Mouse (Mus musculus) erythroblast, adult 5-6 weeks (primary cell): ENCODE results near the gene Hapln3. TPM values are rescaled to one million over a fixed set of nuclear protein-coding genes. Genes with fewer than 3 reads are reported as not detected.

ENCODE experiments used
- ATAC-seq: replicated peaks from 2 replicates; pipeline ENCODE4 v1.8.0; 2016; ENCODE audit warnings: moderate number of reproducible peaks, mild to moderate bottlenecking, moderate TSS enrichment, inconsistent platforms; ENCODE audit not compliant: poor library complexity, low FRiP score, severe bottlenecking
- total RNA-seq, 2 experiments: library from RNA; stranded (forward) in 1 of 2; stranded (reverse) in 1 of 2; fragments of 150-400 nt in 1 of 2; fragments of 200-764, 138-1000 nt in 1 of 2; gene quantifications; 2 replicates each; pipeline versions ENCODE4 v1.2.3 to v1.2.4; 2015 to 2017; ENCODE audit warnings: low replicate concordance in 2 of 2

Hapln3 gene
- total RNA-seq (2015; ENCODE audit: low replicate concordance): not detected in 2 replicates
- not detected in 2 replicates for total RNA-seq (2017; ENCODE audit: low replicate concordance)

DNA sequence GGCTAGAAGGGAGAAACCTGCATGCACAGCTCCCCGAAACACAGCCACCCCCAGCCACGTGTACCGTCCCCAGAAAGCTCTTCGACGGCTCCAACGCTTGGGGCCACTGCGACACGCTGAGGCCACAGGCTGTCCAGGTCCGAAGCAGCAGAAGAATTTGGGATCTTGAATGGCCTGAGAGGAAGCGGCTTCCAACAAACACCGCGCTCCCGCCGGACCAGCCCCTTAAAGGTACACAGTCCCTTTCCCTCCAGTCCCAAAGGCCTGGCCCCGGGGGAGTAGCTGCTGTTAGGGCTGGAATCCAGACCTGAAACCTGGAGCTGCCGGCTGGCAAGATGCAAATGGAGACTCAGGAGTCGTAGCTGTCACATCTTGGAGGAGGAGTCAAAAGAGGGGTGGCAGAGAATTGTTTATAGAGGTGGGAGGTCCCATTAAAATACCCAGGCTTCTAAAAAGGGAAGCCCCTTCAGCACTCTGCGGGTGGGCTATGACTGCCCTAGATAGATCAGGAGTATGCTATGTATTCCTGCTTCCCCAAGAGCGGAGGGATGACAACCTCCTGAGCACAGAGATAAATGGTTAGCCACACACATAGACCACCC lies at the start of gene Hapln3:
Hapln3 (minus strand) TSS at position 176 of the 602 bp plus-strand sequence.
- ATAC-seq: no peak

DNA sequence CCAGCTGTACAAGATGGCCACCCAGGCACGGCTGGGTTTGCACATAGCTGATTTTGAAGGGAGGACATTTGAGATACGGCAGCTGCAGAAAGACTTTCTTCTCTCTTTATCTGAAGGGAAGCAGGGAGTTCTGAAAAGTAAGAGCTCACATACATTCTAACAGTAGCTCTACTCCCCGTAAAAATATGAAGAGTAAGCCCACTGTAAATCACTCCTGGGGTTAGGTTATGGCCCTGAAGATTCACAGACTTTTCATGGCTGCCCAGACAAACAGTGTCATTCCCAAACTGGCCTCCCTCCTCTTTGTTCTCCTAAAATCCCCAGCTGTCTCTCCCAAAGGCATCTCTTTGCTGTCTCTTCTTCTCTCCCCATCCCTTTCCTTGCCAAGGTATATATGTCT lies 43.0 kb upstream of the Hapln3 start:
- ATAC-seq: no peak

DNA sequence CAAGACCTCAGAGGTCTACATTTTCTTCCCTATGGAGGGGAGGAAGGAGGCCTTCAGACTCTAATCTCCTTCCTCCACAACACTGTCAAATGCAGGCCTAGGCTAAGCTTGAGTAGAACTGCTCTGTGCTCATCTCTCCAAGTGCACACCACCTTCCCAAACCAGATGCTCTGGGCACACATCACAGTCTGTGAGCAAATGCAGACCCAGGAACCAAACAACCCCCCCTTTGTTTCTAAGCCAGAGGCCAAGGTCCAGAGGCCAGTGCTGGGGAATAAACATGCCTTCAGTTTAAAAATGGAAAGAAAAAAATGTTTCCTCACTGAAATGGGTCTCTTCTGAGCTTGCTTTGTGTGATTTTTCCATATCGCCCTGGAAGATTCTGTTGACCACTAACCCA lies 41.0 kb upstream of the Hapln3 start:
- ATAC-seq: no peak

DNA sequence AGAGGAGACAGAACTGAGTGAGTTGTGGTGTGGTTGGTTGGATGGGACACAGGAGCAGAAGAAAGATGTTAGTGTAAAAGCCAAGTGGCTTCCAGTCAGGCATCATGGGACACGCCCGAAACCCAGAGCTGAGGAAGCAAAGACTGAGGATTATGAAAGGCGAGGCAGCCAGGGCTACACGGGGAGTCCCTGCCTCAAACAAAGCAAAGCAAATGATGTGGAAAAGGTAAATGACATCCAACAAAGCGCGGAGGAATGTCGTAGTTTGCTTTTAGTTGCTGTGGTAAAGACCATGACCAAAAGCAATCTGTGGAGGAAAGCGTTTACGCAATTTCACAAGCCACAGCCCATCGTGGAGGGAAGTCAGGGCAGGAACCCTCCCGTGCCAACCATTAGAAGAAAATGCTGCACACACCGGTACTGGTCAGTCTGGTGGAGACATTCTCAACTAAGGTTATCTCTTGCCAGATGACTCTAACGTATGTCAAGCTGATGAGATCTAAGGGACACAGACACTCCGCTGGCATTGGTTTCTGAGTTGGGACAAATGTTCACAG lies 36.3 kb upstream of the Hapln3 start:
- no peak for ATAC-seq

DNA sequence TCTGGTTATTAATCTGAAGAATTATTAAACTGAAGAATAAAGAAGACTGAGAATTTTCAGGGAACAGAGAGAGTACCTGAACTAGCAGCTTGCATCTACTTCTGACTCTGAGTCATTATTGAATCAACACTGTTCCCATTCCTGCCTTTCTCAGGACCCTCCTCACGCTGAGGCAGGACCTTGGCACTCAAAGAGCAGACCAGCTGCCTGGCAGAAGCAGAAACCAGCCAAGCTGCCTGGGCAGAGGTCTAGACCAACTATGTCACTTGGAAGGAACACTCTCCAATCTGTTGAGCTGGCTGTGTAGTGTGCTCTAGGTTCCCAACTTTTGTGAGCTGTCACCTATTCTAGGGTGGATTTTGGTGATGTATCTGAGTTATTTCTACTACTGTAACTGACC lies 28.6 kb upstream of the Hapln3 start:
- ATAC-seq: no peak

DNA sequence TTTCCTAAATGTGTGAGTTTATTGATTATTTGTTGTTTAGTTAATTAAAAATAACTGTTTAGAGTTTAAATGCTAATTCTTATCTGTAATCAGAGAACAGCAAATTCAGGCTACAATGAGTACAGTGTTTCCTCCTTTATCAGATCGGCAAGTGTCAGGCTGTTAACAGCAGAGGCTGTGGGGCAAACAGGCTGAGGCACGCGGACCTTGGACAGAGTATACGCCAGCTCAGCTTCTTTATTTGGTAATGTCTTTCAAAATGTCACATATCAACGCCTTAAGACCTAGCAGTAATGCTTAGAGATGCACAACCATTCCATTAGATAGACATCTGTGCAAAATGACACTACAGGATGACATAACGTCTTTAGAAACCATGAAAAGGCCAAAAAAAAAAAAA lies 18.7 kb upstream of the Hapln3 start:
- no peak for ATAC-seq

DNA sequence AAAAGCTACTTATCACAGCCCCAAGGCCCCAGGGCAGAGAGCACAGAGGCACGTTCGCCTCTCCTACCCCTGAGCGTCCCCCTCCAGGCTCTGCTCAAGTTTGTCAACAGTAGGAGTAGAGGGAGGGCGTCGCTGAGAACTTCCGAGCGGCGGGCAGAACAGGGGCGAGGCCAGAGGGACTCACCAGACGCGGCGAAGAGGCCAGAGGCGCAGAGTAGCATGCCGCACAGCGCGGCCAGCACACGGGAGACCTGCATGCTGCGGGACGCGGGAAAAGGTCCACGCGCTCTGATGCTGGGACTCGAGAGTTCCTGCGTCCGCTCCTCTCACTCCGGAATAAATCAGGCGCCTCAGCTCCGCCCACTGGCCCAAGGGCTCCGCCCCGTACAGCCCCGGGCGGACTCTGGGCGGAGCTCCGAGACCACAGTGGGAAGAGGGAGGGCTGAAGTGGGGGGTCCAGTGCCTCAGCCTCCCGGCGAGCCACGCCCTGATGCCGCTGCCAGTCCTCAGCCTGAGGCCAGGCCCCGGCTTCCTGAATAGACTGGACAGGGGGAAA lies 18.0 kb upstream of the Hapln3 start, which contains the start of gene Mfge8:
Mfge8 (minus strand) TSS at position 350 of the 556 bp plus-strand sequence.
- ATAC-seq: no peak

DNA sequence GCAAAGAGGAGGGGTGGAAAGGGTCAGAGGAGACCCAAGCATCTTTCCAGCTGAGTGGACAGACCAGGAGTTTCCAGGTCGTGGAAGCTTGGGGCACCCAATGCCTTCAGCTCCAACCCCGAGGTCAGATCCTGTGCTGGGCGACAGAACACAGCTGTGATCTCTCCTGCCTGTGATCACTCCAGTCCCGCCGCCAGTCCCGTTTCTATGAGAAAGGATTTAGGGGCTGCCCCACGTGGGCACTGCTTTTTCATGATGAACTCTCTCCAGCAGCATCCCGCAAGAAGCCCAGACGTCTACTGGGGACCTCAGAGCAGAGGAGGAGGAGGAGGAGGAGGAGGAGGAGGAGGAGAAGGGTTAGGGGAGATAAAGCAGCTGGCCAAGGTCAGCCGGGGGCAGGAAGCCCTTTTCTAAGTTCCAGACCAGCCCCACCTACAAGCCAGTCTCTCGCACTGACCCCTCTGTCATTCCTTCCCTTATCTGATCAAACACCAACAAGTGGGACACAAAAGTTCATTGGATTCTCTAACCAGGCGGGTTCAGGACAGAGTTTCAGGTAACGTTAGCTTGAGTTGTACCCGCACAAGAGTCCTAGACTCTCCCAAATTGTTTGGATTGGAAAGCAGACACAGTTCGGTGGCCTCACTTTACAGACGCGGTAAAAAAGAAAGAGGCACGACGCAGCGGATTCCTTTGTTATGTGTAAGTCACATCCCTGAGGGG lies 17.3 kb upstream of the Hapln3 start:
- no peak for ATAC-seq

DNA sequence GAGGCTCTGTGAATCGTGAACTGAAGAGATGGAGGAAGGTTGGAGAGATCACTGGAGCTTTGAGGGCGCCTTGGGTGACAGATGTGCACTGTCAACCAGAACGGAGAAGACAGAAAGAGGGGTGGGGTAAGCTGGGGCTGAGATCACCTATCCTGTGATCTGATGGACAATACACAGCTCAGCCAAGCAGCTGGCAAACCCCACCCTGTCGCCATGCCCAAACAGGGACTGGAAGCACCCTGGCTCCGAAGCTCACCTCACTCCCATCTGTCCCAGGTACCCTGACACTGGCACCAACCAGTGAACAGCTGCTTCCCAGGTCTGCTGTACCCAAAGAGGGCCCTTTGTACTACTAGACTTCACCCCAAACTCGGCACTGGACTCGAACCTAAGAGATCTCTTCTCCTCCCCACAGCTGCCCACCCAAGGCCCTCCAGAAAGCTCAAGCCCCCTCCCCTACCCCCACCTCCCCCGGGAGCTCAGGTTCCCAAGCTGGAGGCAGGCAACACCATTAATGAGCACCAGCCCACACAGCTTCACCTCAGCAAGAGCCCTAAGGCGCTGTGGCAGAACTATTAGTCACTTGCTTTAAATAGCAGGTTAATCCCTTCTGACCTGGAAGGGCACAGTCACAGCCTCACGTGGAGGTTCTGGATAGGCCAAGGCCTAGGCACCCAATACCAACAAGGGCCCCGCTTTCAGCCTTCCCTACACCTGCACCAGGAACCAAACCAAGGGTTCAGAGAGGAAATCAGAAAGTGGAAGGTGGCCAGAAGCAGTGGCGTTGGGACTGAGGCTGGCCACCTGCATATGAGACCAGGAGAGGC lies 16.4 kb upstream of the Hapln3 start:
- ATAC-seq: no peak

DNA sequence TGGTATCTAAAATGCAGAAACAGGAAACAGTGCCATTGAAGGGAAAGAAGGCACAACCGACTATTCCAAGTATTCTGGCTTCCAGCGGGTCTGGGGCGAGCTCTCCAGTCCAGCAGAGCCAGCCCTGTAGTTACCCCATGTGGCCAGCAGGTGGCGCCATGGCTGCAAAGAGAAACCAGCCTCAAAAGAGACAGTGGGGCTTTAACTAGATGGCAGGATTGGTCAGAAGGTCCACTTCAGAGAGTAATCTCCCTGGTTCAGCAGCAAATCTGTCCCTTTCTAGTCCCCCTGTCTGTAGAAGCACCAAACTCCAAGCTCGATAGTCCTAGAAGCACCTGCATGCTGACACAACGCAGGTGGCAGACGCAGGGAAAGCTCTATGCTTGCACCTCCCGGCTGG lies 10.1 kb upstream of the Hapln3 start:
- peak; percentile 52; the same call in 1 of the 2 replicates for ATAC-seq

DNA sequence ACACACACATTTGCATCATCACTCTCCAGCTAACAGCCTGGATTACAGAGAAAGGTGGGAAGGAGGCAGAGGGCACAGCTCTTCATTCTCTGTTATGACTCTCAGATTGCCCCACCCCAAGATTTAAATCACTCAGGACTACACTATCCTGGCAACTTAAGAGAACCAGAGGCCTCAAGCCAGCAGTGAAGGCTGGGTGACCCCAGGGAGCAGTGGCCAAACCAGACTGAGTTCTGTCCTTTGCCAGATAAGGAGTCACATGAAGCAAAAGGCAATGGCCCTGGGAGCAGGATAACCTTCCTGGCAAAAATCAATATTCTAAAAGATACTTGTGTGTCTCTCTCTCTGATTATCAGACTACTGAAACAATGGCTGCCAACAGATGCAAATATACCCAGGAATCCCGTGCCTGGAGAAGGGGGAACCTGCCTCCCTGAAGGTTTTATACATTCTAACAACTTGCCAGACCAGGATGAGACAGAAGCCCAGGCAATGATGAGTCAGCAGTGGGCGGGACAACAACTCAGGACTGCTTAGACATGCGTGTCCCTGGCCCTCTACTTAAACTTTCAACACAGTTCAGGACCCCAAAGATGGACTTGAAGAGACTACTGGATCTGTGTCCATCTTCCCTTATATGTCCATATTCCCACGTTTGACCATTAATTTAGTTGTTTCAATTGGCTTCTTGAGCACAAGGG lies 9.2 kb upstream of the Hapln3 start:
- no peak for ATAC-seq

DNA sequence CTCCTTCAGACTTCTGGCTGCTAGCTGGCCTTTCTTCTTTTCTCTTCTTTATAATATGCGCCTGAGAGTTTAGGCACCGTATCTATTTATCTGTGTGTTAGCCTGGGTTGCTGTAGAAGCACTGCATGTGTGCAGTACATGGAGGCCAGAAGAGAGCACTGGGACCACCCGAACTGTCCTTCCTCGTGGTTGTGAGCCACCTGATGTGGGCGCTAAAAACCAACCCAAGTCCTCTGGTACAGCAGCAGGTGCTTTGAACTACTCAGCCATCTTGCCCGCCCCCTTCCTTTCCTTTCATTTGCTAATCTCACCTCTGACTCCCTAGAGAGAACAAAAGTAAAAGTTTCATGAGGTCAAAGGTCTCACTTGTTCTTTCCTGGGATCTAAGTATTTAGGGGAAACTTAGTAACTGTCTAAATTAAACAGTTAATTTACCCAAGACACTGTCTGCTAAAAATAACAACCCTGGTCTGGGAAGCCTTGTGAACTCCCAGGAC lies 8.6 kb upstream of the Hapln3 start:
- no peak for ATAC-seq

DNA sequence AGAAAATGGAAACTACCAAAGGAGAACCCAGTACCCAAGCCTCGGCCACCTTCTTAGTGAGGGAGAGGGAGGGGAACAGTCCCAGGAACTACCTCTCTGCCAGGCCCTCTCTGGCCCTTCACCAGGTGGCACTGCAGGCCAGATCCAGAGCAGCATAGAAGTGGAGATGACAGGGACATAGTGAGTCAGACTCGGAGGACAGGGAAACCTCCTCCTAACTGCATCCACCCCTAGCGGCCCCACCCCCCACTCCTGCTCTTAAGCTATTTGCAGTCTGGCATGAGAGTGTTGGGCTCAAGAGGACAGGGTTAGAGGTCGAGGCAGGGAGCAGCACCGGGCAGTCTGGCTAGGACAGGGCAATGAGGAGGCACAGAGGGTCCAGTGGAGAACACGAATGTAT lies 2.6 kb upstream of the Hapln3 start:
- ATAC-seq: no peak

DNA sequence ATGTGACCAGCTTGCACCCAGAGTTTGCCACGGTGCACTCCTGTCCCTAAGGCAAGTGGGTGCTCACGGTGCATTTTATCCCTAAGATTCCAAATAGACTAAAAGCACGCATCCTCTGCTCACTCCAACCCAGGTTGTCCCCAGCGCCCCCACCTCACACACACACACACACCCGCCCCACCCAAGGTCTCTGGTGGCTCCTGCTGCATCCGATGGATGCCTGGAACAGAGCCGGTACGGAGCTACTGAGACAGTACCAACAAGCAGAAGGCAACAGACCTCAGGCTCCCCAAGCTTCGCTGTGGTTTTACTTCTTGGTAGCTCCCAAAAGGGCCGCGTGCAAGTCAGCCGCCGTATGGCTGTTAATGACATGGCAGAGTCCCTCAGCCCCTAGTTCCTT lies 433 bp downstream of the Hapln3 start:
- no peak for ATAC-seq

DNA sequence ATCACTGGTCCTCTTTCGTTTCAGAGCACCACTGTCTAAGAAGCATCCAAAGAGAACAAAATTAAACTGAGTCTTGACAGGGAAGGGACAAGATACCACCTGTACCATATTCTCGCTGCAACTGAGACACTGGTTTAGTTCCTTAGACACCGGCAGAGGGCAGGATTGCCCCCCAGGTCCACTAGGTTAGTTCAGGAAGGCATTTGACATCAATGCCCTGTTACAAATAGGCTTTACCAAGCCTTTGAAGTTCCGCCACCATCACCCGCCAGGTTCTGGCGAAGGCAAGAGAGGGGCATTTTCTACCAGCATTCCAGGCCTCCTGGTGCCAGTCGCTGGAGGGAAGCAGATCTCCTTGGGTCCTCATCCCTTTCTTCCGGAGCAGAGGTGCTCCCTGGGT lies 935 bp downstream of the Hapln3 start:
- ATAC-seq: no peak

DNA sequence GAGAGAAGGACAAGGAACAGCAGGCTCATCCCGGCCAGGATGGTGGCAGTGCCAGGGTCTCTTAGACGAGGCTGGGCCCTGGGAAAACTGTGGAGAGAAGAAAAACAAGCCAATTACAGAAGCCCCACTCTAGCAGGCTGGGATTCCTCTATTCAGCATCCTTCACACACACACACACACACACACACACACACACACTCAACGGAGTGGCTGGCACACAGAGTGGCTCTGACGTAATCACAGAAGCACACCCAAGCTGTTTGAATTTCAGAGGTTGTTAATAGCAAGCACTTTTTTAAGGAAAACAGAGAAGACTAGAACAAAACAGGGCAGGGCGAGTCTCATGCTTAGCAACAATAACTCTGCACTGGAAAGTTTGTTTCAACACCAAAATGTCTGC lies 7.4 kb downstream of the Hapln3 start:
- no peak for ATAC-seq

DNA sequence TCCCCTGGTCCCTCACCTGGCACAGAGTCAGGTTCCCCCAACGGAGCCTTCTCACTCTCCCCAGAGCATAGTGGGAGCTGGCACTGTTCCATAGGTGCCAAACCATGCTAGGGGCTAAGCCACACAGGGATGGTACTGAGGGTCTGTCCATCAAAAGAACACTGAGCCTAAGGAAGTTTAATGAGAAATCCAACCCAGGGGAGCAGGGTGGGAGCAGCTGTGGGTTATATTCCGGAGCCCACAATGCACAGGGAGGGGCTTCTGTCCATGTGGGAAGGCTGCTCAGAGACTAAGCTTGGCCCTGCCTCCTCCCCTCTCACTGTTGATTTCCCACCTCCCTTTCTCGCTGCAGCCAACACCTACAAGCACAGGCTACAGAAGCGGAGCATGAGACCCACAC lies 17.0 kb downstream of the Hapln3 start:
- no peak for ATAC-seq

DNA sequence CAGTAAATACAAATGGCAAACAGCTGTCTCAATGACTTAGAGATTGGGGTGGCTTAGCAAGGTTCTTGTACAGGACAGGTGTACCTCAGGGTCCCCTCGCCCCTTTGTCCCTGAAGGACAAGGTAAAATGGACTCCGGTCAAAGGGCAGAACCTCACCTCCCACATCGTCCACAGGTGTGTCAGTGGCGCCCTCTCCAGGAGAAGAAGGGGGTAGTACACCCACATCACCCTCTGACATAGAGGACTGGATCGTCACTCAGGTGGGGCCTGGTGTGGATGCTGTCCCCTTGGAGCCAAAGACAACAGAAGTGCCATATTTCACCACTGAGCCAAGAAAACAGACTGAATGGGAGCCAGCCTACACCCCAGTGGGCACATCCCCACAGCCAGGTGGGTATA lies 34.3 kb downstream of the Hapln3 start:
- ATAC-seq: no peak

DNA sequence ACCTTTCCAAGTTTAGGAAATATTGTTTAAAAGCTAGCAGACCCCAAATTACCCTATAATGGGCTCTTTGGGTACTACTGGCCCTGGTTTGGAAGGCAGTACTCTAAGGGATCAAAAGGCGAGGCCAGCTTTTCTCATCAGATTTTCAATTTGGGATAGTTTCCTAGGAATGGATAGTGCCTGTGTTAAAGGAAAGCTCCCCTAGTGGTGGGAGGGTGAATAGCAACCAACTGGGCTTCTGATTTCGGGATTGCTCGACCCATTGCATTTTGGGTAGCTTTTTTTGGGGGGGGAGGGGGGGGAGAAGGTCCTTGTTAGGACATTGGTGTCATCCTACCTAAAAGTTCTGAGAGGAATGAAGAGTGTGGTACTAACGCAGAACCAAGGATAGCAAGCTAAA lies 41.7 kb downstream of the Hapln3 start:
- no peak for ATAC-seq
